14 mouse cellular contexts compared by ENCODE assay signal in the genomic region with DNA sequence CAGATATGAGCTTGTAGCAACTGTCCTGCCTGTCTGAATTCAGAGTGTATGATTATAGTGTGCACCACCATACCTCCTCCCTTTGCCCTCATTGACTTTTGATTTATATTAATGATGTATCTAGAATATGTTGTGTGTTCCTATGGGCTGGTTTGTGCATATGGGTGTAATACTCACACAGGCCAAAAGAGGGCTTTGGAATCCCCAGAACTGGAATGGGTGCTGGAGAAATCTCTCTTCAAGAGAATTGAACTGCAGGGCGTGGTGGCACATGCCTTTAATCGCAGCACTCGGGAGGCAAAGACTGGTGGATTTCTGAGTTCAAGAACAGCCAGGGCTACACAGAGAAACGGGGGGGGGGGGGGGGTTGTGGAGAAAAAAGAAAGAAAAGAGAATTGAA. TPM values are rescaled to one million over a fixed set of nuclear protein-coding genes. Genes with fewer than 3 reads are reported as not detected.
DNase-seq lines count a peak whose midpoint lies in the region; ATAC-seq and TF ChIP-seq lines count a peak whose summit lies in the region.
"Had no signal": no experiment of that assay in that cellular context is flagged by ENCODE, and none has a peak within 500 bp of the region (broad histone marks: within the 10 kb centered on the region; RNA-seq: fewer than 3 reads in every experiment).

No protein-coding gene starts in this region.

- peak in 1 of 3 experiments; percentile 45; a peak in 3 of 6 replicates for TF ChIP-seq CTCF in MEL (IDR thresholded peaks at IDR 0.05 in 2 of 3, conservative IDR thresholded peaks at IDR 0.05 in 1 of 3; ENCODE audit: control insufficient read depth in 1 of 3, insufficient read depth in 1 of 3, low read depth in 2 of 3, low read length in 3 of 3, poor library complexity in 1 of 3, severe bottlenecking in 1 of 3)

- H3K27me3 ChIP-seq in midbrain, embryonic 11.5 days (ENCODE audit: control insufficient read depth, insufficient read depth, low read length) = no peaks in the 10 kb centered on the region
- no peaks in the 10 kb centered on the region for H3K27me3 ChIP-seq in midbrain, embryonic 15.5 days (replicated peaks)
- H3K27me3 ChIP-seq in MEL (ENCODE audit: control insufficient read depth in 1 of 2, insufficient read depth in 2 of 2, low read length in 2 of 2) = no peaks in the 10 kb centered on the region
- H3K27me3 ChIP-seq in splenic B cell, adult 2 months (ENCODE audit: control insufficient read depth, insufficient read depth, low read length, poor library complexity, severe bottlenecking) = no peaks in the 10 kb centered on the region
- H3K27me3 ChIP-seq in kidney, embryonic 14.5 days (ENCODE audit: control insufficient read depth, insufficient read depth, low read length) = no peaks in the 10 kb centered on the region
- H3K27me3 ChIP-seq: forebrain, embryonic 13.5 days; midbrain, embryonic 12.5 days had no signal

- no peak for TF ChIP-seq EP300 in MEL (IDR thresholded peaks at IDR 0.05; ENCODE audit: low read depth in 1 of 2, low read length in 2 of 2)

- WGBS in midbrain, embryonic 11.5 days = 82% methylated on average over 4 of the region's 4 CpGs
- 80% methylated on average over 4 of the region's 4 CpGs for WGBS in midbrain, embryonic 15.5 days
- WGBS in kidney, embryonic 14.5 days = 92% methylated on average over 4 of the region's 4 CpGs

- no peak for TF ChIP-seq POLR2A in MEL (IDR thresholded peaks at IDR 0.05; ENCODE audit: control insufficient read depth in 1 of 2, insufficient read depth in 1 of 2, low read depth in 1 of 2, low read length in 2 of 2, poor library complexity in 1 of 2)

- ATAC-seq in midbrain, embryonic 11.5 days (ENCODE audit: low FRiP score) = no peak
- ATAC-seq in midbrain, embryonic 15.5 days (replicated peaks) = no peak
- no peak for ATAC-seq in kidney, embryonic 14.5 days (ENCODE audit: low FRiP score, low TSS enrichment)
- ATAC-seq: forebrain, embryonic 13.5 days had no signal

- H3K79me2 ChIP-seq in MEL (ENCODE audit: control insufficient read depth, insufficient read depth, low read length, poor library complexity) = no peaks in the 10 kb centered on the region

- TF ChIP-seq RAD21 in MEL (IDR thresholded peaks at IDR 0.05; ENCODE audit: low read depth, low read length) = no peak

- no peaks in the 10 kb centered on the region for H3K4me1 ChIP-seq in midbrain, embryonic 11.5 days (ENCODE audit: control insufficient read depth, insufficient read depth, low read length)
- H3K4me1 ChIP-seq in midbrain, embryonic 15.5 days = no peaks in the 10 kb centered on the region
- no peaks in the 10 kb centered on the region for H3K4me1 ChIP-seq in MEL (ENCODE audit: control insufficient read depth in 1 of 2, insufficient read depth in 2 of 2, low read length in 2 of 2)
- H3K4me1 ChIP-seq in kidney, embryonic 14.5 days (ENCODE audit: control insufficient read depth, insufficient read depth, low read length) = no peaks in the 10 kb centered on the region
- H3K4me1 ChIP-seq: forebrain, embryonic 13.5 days; midbrain, embryonic 12.5 days had no signal

- no peak overlapping the region for H3K27ac ChIP-seq in midbrain, embryonic 11.5 days (ENCODE audit: low read depth, low read length)
- H3K27ac ChIP-seq in midbrain, embryonic 15.5 days = no peak overlapping the region
- no peak overlapping the region for H3K27ac ChIP-seq in MEL (ENCODE audit: control insufficient read depth, low read depth, low read length)
- H3K27ac ChIP-seq in kidney, embryonic 14.5 days (ENCODE audit: low read depth, low read length) = no peak overlapping the region
- H3K27ac ChIP-seq: forebrain, embryonic 13.5 days; midbrain, embryonic 12.5 days had no signal

- DNase-seq in heart, adult 11 months = peak; percentile 72
- DNase-seq in heart, adult 18-20 months = no peak
- DNase-seq in midbrain, embryonic 11.5 days (ENCODE audit: low spot score, missing footprints) = peak; percentile 64
- peak; percentile 41 for DNase-seq in MEL (ENCODE audit: low read depth, low spot score)
- DNase-seq in splenic B cell, adult 2 months (ENCODE audit: low read depth, low spot score) = peak; percentile 44
- no peak for DNase-seq in urinary bladder, postnatal 36 days (ENCODE audit: low spot score in 2 of 2)
- DNase-seq: adrenal gland, adult 2 months; right cerebral cortex, postnatal 4 days had no signal

- no peak overlapping the region for H3K4me3 ChIP-seq in midbrain, embryonic 11.5 days (ENCODE audit: low read depth, low read length)
- H3K4me3 ChIP-seq in midbrain, embryonic 15.5 days = no peak overlapping the region
- no peak overlapping the region for H3K4me3 ChIP-seq in MEL (ENCODE audit: control insufficient read depth in 1 of 2, insufficient read depth in 1 of 2, low read depth in 2 of 2, low read length in 2 of 2)
- no peak overlapping the region for H3K4me3 ChIP-seq in kidney, embryonic 14.5 days (ENCODE audit: low read length)
- H3K4me3 ChIP-seq: forebrain, embryonic 13.5 days; midbrain, embryonic 12.5 days had no signal

- H3K9me3 ChIP-seq in midbrain, embryonic 11.5 days (ENCODE audit: control insufficient read depth, low read length) = no peaks in the 10 kb centered on the region
- H3K9me3 ChIP-seq in midbrain, embryonic 15.5 days = no peaks in the 10 kb centered on the region
- no peaks in the 10 kb centered on the region for H3K9me3 ChIP-seq in MEL (replicated peaks; ENCODE audit: insufficient read depth, low read length)
- H3K9me3 ChIP-seq in kidney, embryonic 14.5 days (ENCODE audit: control insufficient read depth, low read length) = no peaks in the 10 kb centered on the region
- H3K9me3 ChIP-seq: forebrain, embryonic 13.5 days; G1E; midbrain, embryonic 12.5 days had no signal

- peaks cover 12% of the 10 kb centered on the region; the same call in 1 of the 2 replicates for H3K36me3 ChIP-seq in midbrain, embryonic 11.5 days (ENCODE audit: control insufficient read depth, insufficient read depth, low read length)
- peaks cover 13% of the 10 kb centered on the region for H3K36me3 ChIP-seq in midbrain, embryonic 15.5 days (replicated peaks)
- peaks cover 0 to 2% of the 10 kb centered on the region in 2 experiments; a peak in 2 of 4 replicates for H3K36me3 ChIP-seq in MEL (ENCODE audit: control insufficient read depth in 1 of 2, insufficient read depth in 2 of 2, low read length in 2 of 2)
- peaks cover 20% of the 10 kb centered on the region for H3K36me3 ChIP-seq in splenic B cell, adult 2 months (ENCODE audit: control insufficient read depth, insufficient read depth, low read length, poor library complexity, severe bottlenecking)
- peaks cover 43% of the 10 kb centered on the region for H3K36me3 ChIP-seq in kidney, embryonic 14.5 days (ENCODE audit: control insufficient read depth, insufficient read depth, low read length)

- H3K4me2 ChIP-seq in midbrain, embryonic 11.5 days = no peak overlapping the region
- H3K4me2 ChIP-seq in midbrain, embryonic 15.5 days = no peak overlapping the region
- no peak overlapping the region for H3K4me2 ChIP-seq in kidney, embryonic 14.5 days (replicated peaks; ENCODE audit: low read depth, low read length)
- H3K4me2 ChIP-seq: forebrain, embryonic 13.5 days; heart, embryonic 11.5 days; midbrain, embryonic 12.5 days had no signal

- H3K9ac ChIP-seq in midbrain, embryonic 11.5 days (ENCODE audit: low read length) = no peak overlapping the region
- no peak overlapping the region for H3K9ac ChIP-seq in midbrain, embryonic 15.5 days
- H3K9ac ChIP-seq in MEL (ENCODE audit: control insufficient read depth, low read depth, low read length, poor library complexity, severe bottlenecking) = no peak overlapping the region
- no peak overlapping the region for H3K9ac ChIP-seq in kidney, embryonic 14.5 days (ENCODE audit: low read depth, low read length)
- H3K9ac ChIP-seq: forebrain, embryonic 13.5 days; midbrain, embryonic 12.5 days had no signal

TF ChIP-seq in MEL, 35 proteins besides CTCF, POLR2A, EP300 and RAD21:
- no peak for TF ChIP-seq USF1 (IDR thresholded peaks at IDR 0.05; ENCODE audit: low read depth, low read length)
- TF ChIP-seq CHD1 (IDR thresholded peaks at IDR 0.05; ENCODE audit: low read depth, low read length) = no peak

RNA-seq across cellular contexts. Expression of a gene that starts 47.4 kb away (rescaled TPM):
- 1 to 10 TPM; 9.2 to 9.9 TPM for total RNA-seq in heart, adult 18-20 months (2021)
- 3.9 and 4.2 TPM in 2 replicates for polyA plus RNA-seq in midbrain, embryonic 11.5 days (2014; fragmentation: Nextera tagmentation; extraction: Ambion mirVana)
- polyA plus RNA-seq in midbrain, embryonic 15.5 days (2015; fragmentation: Nextera tagmentation; extraction: Ambion mirVana) = 2.5 and 4.3 TPM in 2 replicates
- total RNA-seq in MEL (2012; rRNA removed) = 6.7 and 7.1 TPM in 2 replicates
- polyA plus RNA-seq in MEL (2012; ENCODE audit: insufficient read depth in 1 of 2, insufficient read length in 2 of 2, low read depth in 1 of 2, low replicate concordance in 2 of 2, missing spikeins in 1 of 2) = 1 to 10 TPM in 1 of 2 experiments, not detected in 1; 9.4 TPM
- 15.5 and 21.1 TPM in 2 replicates for polyA plus RNA-seq in kidney, embryonic 14.5 days (2014; fragmentation: Nextera tagmentation; extraction: Ambion mirVana)

Comparison
In these comparisons a context has a peak if more than half of its experiments do, and no peak if none do; other contexts are left out.
1. DNase-seq: peak in heart, adult 11 months (single experiment), midbrain, embryonic 11.5 days (single experiment), MEL (single experiment) and splenic B cell, adult 2 months (single experiment); none in heart, adult 18-20 months (0 of 2) and urinary bladder, postnatal 36 days (0 of 2).